27 mouse cellular contexts compared by ENCODE assay signal in genomic region chr13:5549747-5550146, GRCm38 (mm10).
DNase-seq lines count a peak whose midpoint lies in the region; ATAC-seq and TF ChIP-seq lines count a peak whose summit lies in the region.
"Had no signal": no experiment of that assay in that cellular context is flagged by ENCODE, and none has a peak within 500 bp of the region (broad histone marks: within the 10 kb centered on the region; RNA-seq: fewer than 3 reads in every experiment).

No protein-coding gene starts in this region.

- no peak overlapping the region for H3K27ac ChIP-seq in forebrain, embryonic 13.5 days
- no peak overlapping the region for H3K27ac ChIP-seq in forebrain, embryonic 15.5 days (replicated peaks)
- H3K27ac ChIP-seq in midbrain, embryonic 12.5 days (replicated peaks): no peak overlapping the region
- no peak overlapping the region for H3K27ac ChIP-seq in midbrain, embryonic 15.5 days
- no peak overlapping the region for H3K27ac ChIP-seq in intestine, embryonic 16.5 days (ENCODE audit: low read length)
- H3K27ac ChIP-seq in stomach, embryonic 16.5 days (ENCODE audit: low read length): peak overlapping the region; percentile 75
- H3K27ac ChIP-seq in lung, postnatal 0 days (ENCODE audit: low read length): no peak overlapping the region
- H3K27ac ChIP-seq: heart, embryonic 13.5 days; liver, embryonic 15.5 days; lung, embryonic 15.5 days; neural tube, embryonic 15.5 days had no signal

- WGBS in forebrain, embryonic 13.5 days: 96% methylated on average over 7 of the region's 7 CpGs
- WGBS in forebrain, embryonic 15.5 days: 97% methylated on average over 7 of the region's 7 CpGs
- 93% methylated on average over 7 of the region's 7 CpGs for WGBS in midbrain, embryonic 12.5 days
- WGBS in midbrain, embryonic 15.5 days: 95% methylated on average over 7 of the region's 7 CpGs
- WGBS in intestine, embryonic 16.5 days: 92% methylated on average over 7 of the region's 7 CpGs
- 95% methylated on average over 7 of the region's 7 CpGs for WGBS in stomach, embryonic 16.5 days
- 96% methylated on average over 7 of the region's 7 CpGs for WGBS in lung, postnatal 0 days

- no peaks in the 10 kb centered on the region for H3K27me3 ChIP-seq in forebrain, embryonic 13.5 days
- H3K27me3 ChIP-seq in forebrain, embryonic 15.5 days: no peaks in the 10 kb centered on the region
- H3K27me3 ChIP-seq in midbrain, embryonic 12.5 days: no peaks in the 10 kb centered on the region
- H3K27me3 ChIP-seq in midbrain, embryonic 15.5 days (replicated peaks): no peaks in the 10 kb centered on the region
- no peaks in the 10 kb centered on the region for H3K27me3 ChIP-seq in intestine, embryonic 16.5 days (replicated peaks; ENCODE audit: control insufficient read depth, insufficient read depth, low read length)
- no peaks in the 10 kb centered on the region for H3K27me3 ChIP-seq in stomach, embryonic 16.5 days (ENCODE audit: control insufficient read depth, insufficient read depth, low read length)
- no peaks in the 10 kb centered on the region for H3K27me3 ChIP-seq in lung, postnatal 0 days (replicated peaks; ENCODE audit: insufficient read depth, low read length)
- H3K27me3 ChIP-seq: heart, embryonic 13.5 days; liver, embryonic 15.5 days; lung, embryonic 15.5 days; neural tube, embryonic 15.5 days had no signal

- no peak for TF ChIP-seq CTCF in lung, postnatal 0 days (IDR thresholded peaks at IDR 0.05)

- no peaks in the 10 kb centered on the region for H3K4me1 ChIP-seq in forebrain, embryonic 13.5 days
- H3K4me1 ChIP-seq in forebrain, embryonic 15.5 days: no peaks in the 10 kb centered on the region
- no peaks in the 10 kb centered on the region for H3K4me1 ChIP-seq in midbrain, embryonic 12.5 days
- H3K4me1 ChIP-seq in midbrain, embryonic 15.5 days: no peaks in the 10 kb centered on the region
- no peaks in the 10 kb centered on the region for H3K4me1 ChIP-seq in intestine, embryonic 16.5 days (ENCODE audit: control insufficient read depth, insufficient read depth, low read length)
- H3K4me1 ChIP-seq in stomach, embryonic 16.5 days (ENCODE audit: control insufficient read depth, insufficient read depth, low read length): no peaks in the 10 kb centered on the region
- no peaks in the 10 kb centered on the region for H3K4me1 ChIP-seq in lung, postnatal 0 days (ENCODE audit: insufficient read depth, low read depth, low read length)
- H3K4me1 ChIP-seq: liver, embryonic 15.5 days; lung, embryonic 15.5 days; neural tube, embryonic 15.5 days had no signal

- 0 out of 2 replicates have a peak, but pooled peaks have one; percentile 16 for ATAC-seq in forebrain, embryonic 13.5 days
- ATAC-seq in forebrain, embryonic 15.5 days (replicated peaks): no peak
- peak; percentile 49; the same call in 1 of the 2 replicates for ATAC-seq in midbrain, embryonic 12.5 days (ENCODE audit: low FRiP score, low read depth)
- ATAC-seq in midbrain, embryonic 15.5 days (replicated peaks): no peak
- peak; percentile 24 for ATAC-seq in intestine, embryonic 16.5 days
- 0 out of 2 replicates have a peak, but pooled peaks have one; percentile 54 for ATAC-seq in stomach, embryonic 16.5 days (ENCODE audit: insufficient read depth, low FRiP score)
- no peak for ATAC-seq in lung, postnatal 0 days

- H3K4me3 ChIP-seq in forebrain, embryonic 13.5 days: no peak overlapping the region
- H3K4me3 ChIP-seq in forebrain, embryonic 15.5 days: no peak overlapping the region
- no peak overlapping the region for H3K4me3 ChIP-seq in midbrain, embryonic 12.5 days
- no peak overlapping the region for H3K4me3 ChIP-seq in midbrain, embryonic 15.5 days
- no peak overlapping the region for H3K4me3 ChIP-seq in intestine, embryonic 16.5 days (ENCODE audit: low read length)
- no peak overlapping the region for H3K4me3 ChIP-seq in stomach, embryonic 16.5 days (replicated peaks; ENCODE audit: low read length)
- H3K4me3 ChIP-seq in lung, postnatal 0 days (ENCODE audit: low read depth, low read length): no peak overlapping the region
- H3K4me3 ChIP-seq: heart, embryonic 13.5 days; liver, embryonic 15.5 days; lung, embryonic 15.5 days; neural tube, embryonic 15.5 days had no signal

- no peak for TF ChIP-seq EP300 in lung, postnatal 0 days (IDR thresholded peaks at IDR 0.05)

- H3K4me2 ChIP-seq in forebrain, embryonic 13.5 days: no peak overlapping the region
- H3K4me2 ChIP-seq in forebrain, embryonic 15.5 days (replicated peaks): no peak overlapping the region
- no peak overlapping the region for H3K4me2 ChIP-seq in midbrain, embryonic 12.5 days (replicated peaks)
- H3K4me2 ChIP-seq in midbrain, embryonic 15.5 days: no peak overlapping the region
- H3K4me2 ChIP-seq in intestine, embryonic 16.5 days (ENCODE audit: low read depth, low read length): no peak overlapping the region
- H3K4me2 ChIP-seq in stomach, embryonic 16.5 days (ENCODE audit: low read depth, low read length): no peak overlapping the region
- no peak overlapping the region for H3K4me2 ChIP-seq in lung, postnatal 0 days (replicated peaks; ENCODE audit: low read depth, low read length)
- H3K4me2 ChIP-seq: heart, embryonic 13.5 days; liver, embryonic 15.5 days; lung, embryonic 15.5 days; midbrain, embryonic 11.5 days; neural tube, embryonic 15.5 days had no signal

- DNase-seq in lung, postnatal 0 days (ENCODE audit: low spot score): no peak
- no peak for DNase-seq in urinary bladder, postnatal 4 days (ENCODE audit: low spot score in 2 of 2)
- DNase-seq: adrenal gland, adult 2 months; adrenal gland, postnatal 36 days; cerebellum, adult 18-20 months; cerebellum, postnatal 14 days; gastrocnemius, postnatal 10 days; heart, postnatal 10 days; kidney, adult 8-10 months; kidney, postnatal 14 days; layer of hippocampus, adult 9-11 months; lung, postnatal 36 days; retina, postnatal 1 day; right cerebral cortex, postnatal 25 days; spleen, adult 18-20 months; thymus, postnatal 14 days had no signal

- H3K36me3 ChIP-seq in forebrain, embryonic 13.5 days (ENCODE audit: poor library complexity, severe bottlenecking): no peaks in the 10 kb centered on the region
- no peaks in the 10 kb centered on the region for H3K36me3 ChIP-seq in forebrain, embryonic 15.5 days
- no peaks in the 10 kb centered on the region for H3K36me3 ChIP-seq in midbrain, embryonic 12.5 days
- H3K36me3 ChIP-seq in midbrain, embryonic 15.5 days (replicated peaks): no peaks in the 10 kb centered on the region
- H3K36me3 ChIP-seq in intestine, embryonic 16.5 days (ENCODE audit: control insufficient read depth, insufficient read depth, low read length): no peaks in the 10 kb centered on the region
- H3K36me3 ChIP-seq in stomach, embryonic 16.5 days (ENCODE audit: control insufficient read depth, insufficient read depth, low read length): no peaks in the 10 kb centered on the region
- H3K36me3 ChIP-seq in lung, postnatal 0 days (ENCODE audit: insufficient read depth, low read length): no peaks in the 10 kb centered on the region
- H3K36me3 ChIP-seq: heart, embryonic 13.5 days; liver, embryonic 15.5 days; lung, embryonic 15.5 days; neural tube, embryonic 15.5 days had no signal

- H3K9me3 ChIP-seq in forebrain, embryonic 13.5 days (replicated peaks): no peaks in the 10 kb centered on the region
- H3K9me3 ChIP-seq in forebrain, embryonic 15.5 days: no peaks in the 10 kb centered on the region
- H3K9me3 ChIP-seq in midbrain, embryonic 12.5 days: no peaks in the 10 kb centered on the region
- H3K9me3 ChIP-seq in midbrain, embryonic 15.5 days: no peaks in the 10 kb centered on the region
- no peaks in the 10 kb centered on the region for H3K9me3 ChIP-seq in intestine, embryonic 16.5 days (ENCODE audit: control insufficient read depth, low read length)
- H3K9me3 ChIP-seq in stomach, embryonic 16.5 days (replicated peaks; ENCODE audit: control insufficient read depth, low read length): no peaks in the 10 kb centered on the region
- H3K9me3 ChIP-seq in lung, postnatal 0 days (ENCODE audit: low read length): no peaks in the 10 kb centered on the region
- H3K9me3 ChIP-seq: liver, embryonic 15.5 days; lung, embryonic 15.5 days; neural tube, embryonic 15.5 days had no signal

- no peak overlapping the region for H3K9ac ChIP-seq in forebrain, embryonic 13.5 days
- H3K9ac ChIP-seq in forebrain, embryonic 15.5 days (replicated peaks): no peak overlapping the region
- H3K9ac ChIP-seq in midbrain, embryonic 12.5 days (replicated peaks): no peak overlapping the region
- no peak overlapping the region for H3K9ac ChIP-seq in midbrain, embryonic 15.5 days
- H3K9ac ChIP-seq in intestine, embryonic 16.5 days (ENCODE audit: low read depth, low read length): no peak overlapping the region
- H3K9ac ChIP-seq in stomach, embryonic 16.5 days (ENCODE audit: low read length): no peak overlapping the region
- H3K9ac ChIP-seq in lung, postnatal 0 days (replicated peaks; ENCODE audit: low read depth): no peak overlapping the region
- H3K9ac ChIP-seq: heart, embryonic 13.5 days; liver, embryonic 15.5 days; lung, embryonic 15.5 days; neural tube, embryonic 15.5 days had no signal

Comparison
In these comparisons a context has a peak if more than half of its experiments do, and no peak if none do; other contexts are left out.
1. ATAC-seq: peak in forebrain, embryonic 13.5 days (single experiment), midbrain, embryonic 12.5 days (single experiment), intestine, embryonic 16.5 days (single experiment) and stomach, embryonic 16.5 days (single experiment); none in forebrain, embryonic 15.5 days (single experiment), midbrain, embryonic 15.5 days (single experiment) and lung, postnatal 0 days (single experiment).